Mouse (Mus musculus): ENCODE measurements around the gene Mipep.
A peak's percentile ranks its signal among the peaks of the same experiment; 100 is the strongest.

DNA sequence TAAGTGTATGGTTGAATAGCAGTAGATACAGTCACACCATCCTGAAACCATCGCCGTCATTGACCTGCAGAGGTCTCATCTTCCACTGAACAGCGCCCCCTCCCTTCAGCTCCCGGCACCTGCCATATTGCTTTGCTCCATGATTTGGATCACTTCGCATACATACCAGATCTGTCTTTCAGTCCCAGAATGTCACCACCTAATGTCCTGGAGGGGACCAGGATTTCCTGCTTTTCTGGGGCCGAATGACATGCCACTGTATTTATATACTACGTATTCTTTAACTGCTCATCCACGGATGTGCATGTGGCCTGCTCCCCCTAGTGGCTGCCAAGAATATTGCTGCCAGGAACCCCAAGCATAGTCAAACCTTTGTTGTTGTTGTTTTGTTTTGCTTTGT, 13.3 kb upstream of the Mipep start:
- peak; percentile 56; the same call in 1 of the 2 replicates for TF ChIP-seq CTCF (IDR thresholded peaks at IDR 0.05; ENCODE audit: extremely low read depth, insufficient read depth, insufficient read length, insufficient replicate concordance)
- no peak for TF ChIP-seq POLR2A (IDR thresholded peaks at IDR 0.05; ENCODE audit: low read depth, low read length)
